Mouse (Mus musculus): ENCODE measurements around the gene Stk35. TPM values are rescaled to one million over a fixed set of nuclear protein-coding genes. Genes with fewer than 3 reads are reported as not detected.
A peak's percentile ranks its signal among the peaks of the same experiment; 100 is the strongest.

Gene Stk35
- 1 to 10 TPM; 1.1 to 1.3 TPM for polyA plus RNA-seq (2017; shearing (Covaris generic))

- peak; percentile 72 for ATAC-seq
These were observed at the start of gene Stk35 for GRCm38 (mm10) chr2:129800271-129800903. Gene Stk35 (plus strand): TSS chr2:129800517.

DNA sequence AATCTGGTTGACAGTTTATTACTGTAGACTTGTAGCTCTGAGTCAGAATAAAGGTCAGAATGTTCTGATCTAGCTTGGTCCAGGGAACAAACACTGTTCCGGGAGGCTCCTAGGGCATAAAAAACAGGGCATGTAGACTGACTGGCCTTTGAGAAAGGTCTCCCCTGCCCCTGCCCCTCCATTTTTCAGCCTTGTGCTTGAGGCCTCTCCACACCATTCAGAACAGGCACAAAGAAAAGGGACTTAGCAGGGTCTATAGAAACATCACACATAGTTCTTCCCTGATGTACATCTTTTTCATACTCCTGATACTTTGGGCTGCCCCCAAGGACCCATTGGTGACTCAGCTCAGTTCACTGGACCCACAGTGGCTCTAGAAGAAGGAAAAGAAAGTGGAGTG, 18.3 kb upstream of the Stk35 start:
- ATAC-seq, result no peak

- no peak for ATAC-seq
These were observed 3.8 kb upstream of the Stk35 start for GRCm38 (mm10) chr2:129796501-129796900.

DNA sequence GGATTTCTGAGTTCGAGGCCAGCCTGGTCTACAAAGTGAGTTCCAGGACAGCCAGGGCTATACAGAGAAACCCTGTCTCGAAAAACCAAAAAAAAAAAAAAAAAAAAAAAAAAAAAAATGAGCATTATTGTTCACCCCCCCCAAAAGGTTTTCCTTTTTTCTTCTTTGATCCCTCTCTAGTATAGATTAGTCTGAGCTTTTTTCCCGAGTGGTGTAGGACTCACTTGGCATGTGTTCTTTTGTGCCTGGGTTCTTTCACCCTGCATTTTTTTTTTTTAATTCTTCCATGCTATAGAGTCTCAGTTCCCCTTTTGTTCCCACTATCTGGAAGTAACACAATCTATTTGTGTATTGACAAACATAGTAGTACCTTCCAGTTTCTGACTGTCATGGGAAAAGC, 2.6 kb upstream of the Stk35 start:
- ATAC-seq, result no peak

DNA sequence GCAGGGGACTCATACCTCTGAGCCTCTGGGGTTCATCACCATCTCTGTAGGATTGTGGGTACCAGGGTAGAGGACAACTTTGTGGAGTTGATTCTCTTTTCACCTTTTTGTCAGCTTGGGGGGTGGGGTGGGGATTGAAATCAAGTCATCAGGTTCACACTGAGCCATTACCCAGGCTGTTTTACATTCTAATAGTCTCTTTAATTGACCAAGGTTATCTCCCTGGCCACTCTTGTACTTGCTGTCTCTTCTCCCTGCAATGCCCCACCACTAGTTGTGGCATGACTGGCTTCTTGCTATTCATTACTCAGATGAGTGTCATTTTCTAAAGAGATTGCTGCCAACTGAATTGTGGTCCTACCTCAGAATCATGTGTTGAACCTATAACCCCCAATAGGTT, 1.9 kb upstream of the Stk35 start:
- no peak for ATAC-seq

- ATAC-seq, result no peak
These were observed 550 bp downstream of the Stk35 start for GRCm38 (mm10) chr2:129800904-129801230.

GRCm38 (mm10) chr2:129801231-129802029, 1.1 kb downstream of the Stk35 start:
- ATAC-seq, result peak; percentile 57

DNA sequence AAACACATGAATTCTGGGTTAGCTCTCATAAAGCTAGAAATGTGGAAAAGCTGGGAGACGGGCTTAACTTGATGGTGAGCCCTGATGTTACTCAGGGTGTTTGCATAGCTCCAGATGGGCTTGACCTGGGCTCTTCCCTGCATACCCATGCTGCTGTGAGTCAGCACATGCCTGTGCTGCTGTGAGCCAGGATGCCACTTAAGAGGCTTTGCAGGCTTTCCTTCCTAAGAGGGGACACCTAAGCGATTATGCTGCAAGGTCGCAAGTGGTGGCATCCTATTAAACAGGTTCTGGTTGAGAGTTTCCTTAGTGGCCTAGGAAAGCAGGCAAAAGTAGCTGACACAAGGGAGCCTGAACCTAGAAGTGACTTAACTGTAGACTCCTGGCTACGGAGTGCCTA, 5.2 kb downstream of the Stk35 start:
- ATAC-seq, result no peak

GRCm38 (mm10) chr2:129806486-129806885, 6.2 kb downstream of the Stk35 start:
- no peak for ATAC-seq

DNA sequence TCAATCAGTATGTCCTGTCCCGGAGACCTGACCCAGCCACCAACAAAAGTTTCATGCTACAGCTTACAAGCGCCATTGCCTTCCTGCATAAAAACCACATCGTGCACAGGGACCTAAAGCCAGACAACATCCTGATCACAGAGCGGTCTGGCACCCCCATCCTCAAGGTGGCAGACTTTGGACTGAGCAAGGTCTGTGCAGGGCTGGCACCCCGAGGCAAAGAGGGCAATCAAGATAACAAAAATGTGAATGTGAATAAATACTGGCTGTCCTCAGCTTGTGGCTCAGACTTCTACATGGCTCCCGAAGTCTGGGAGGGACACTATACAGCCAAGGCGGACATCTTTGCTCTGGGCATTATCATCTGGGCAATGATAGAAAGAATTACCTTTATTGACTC, 10.2 kb downstream of the Stk35 start:
- ATAC-seq, result no peak

- no peak for ATAC-seq
These were observed 13.7 kb downstream of the Stk35 start for GRCm38 (mm10) chr2:129814033-129814432.

DNA sequence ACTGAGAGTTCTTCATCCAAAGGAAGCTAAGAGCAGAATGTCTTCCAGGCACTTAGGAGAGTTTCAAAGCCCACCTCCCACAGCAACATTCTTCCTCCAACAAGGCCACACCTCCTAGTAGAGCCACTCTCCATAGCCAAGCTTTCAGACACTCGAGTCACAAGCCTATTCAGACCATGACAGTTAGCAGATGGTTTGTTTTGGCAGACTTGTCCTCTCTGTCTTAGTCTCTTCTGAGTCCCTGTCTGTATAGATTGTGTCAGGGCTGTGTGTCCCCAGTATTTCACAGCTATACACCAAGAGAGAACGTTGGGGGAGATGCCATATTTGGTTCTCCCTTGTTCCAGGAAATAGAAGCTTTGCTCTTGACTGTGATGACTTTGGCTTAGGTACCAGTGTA, 14.8 kb downstream of the Stk35 start:
- no peak for ATAC-seq

- ATAC-seq, result no peak
These were observed 17.4 kb downstream of the Stk35 start for GRCm38 (mm10) chr2:129817603-129818257.

DNA sequence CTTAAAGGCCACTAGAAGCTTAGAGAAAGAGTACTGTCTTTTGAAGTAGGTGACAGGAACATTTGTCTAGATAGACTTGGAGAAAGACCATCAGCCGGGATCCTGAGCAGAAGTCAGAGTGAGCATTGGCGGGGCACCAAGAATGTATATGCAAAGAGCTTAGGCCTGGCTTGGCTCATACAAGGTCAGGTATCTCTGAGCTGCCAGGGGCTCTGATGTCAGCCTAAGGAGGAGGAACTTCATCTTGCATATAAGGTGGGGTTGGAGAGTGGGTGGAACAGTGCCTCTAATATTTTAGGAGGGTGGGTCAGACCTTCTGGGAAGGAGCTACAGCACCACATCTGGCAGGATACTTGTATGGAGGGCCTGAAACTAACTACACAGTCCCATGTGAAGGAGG, 18.6 kb downstream of the Stk35 start:
- no peak for ATAC-seq

- ATAC-seq, result no peak
These were observed 19.2 kb downstream of the Stk35 start for GRCm38 (mm10) chr2:129819531-129819930.

DNA sequence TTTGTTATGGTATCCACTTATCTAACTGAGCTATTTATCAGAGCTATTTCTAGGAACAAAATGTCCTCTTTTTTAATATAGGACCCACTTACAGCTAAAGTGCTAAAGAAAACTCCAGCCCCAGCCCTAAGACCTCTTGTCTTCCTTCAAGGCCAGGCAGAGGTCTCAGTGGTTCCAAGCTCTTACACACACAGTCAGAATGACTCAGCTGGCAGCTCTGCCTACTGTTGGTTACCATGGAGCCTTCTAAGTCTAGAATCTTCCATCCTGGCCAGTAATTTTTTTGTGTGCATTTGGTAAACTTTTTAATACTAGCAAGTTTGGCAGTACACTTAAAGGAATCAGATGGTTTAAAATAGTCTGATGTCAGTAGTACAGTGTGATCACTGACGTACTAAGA, 19.6 kb downstream of the Stk35 start:
- ATAC-seq, result no peak

DNA sequence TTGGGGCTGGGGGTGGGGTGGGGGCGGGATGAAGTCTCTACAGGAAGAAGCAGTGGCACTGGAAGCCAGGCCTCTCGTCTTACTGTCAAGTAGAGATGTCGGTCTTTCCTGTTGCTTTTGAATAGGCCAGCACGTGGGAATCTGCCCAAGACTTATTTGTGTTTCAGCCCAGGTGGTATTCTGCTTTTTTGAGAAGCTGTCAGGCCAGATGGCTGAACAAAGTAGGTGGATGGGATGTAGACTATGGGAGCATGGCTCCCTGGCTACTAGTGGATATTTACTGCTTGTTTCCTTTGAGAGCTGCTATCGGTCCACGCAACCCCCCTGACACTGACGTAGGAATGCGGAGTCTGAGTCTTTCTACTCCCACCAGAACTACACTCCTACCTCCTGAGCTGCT, 20.7 kb downstream of the Stk35 start:
- ATAC-seq, result no peak

- no peak for ATAC-seq
These were observed 21.3 kb downstream of the Stk35 start for GRCm38 (mm10) chr2:129821568-129821967.

DNA sequence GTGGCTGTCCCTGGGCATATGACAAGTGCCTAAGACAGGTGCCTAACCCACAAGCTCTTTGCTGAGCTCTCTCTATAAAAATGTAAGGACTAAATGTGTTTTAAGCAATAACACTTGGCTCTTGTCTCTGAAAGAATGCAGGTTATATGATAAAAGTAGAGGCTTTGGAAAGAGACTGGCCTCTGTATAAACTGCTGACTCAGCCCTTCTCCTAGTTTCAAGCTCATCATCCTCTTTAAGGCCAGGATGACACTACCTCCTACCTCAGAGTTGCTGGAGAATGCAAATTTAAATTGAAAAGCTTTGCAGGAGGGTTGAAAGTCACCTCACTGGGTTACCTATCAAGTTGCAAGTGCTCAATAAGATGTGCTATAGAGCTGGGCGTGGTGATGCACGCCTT, 23.0 kb downstream of the Stk35 start:
- ATAC-seq, result no peak

DNA sequence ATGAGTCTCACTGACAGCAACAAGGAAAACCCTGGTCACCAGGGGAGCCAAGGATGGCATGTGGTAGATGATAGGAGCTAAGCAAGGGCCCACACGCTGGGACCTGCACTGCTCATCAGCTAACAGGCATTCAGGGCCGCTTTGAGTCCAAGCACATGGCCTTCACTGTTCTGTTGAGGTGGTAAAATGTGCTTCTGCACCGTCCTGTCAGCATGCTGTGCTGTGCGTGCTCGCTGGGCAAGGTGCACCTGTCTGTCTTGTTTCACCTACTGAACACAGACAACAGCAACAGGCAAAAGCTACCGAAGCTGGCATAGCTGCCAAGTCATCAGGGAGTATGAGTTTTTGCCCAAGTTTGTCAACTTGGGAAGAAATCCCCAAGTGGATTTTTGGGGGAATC, 23.9 kb downstream of the Stk35 start:
- no peak for ATAC-seq

- ATAC-seq, result no peak
These were observed 25.8 kb downstream of the Stk35 start for GRCm38 (mm10) chr2:129826141-129826540.

DNA sequence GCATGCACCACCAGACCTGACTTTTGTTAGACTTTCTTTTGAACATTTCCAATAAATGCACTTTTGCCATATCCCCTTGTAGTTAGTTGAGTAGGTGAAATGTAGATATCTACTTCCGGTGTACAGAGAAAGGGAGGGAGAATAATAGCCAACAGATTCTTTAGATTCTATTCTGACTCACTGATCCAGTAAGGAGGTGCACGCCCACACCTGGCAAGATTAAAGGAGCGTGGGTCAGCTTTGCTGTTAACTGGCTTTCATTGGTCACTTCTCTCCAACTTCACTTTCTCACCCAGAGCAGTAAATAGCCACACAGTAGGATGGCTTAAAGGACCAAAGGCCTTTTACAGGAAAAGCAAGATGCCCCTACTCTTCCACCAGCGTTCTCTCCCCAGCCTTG, 32.7 kb downstream of the Stk35 start:
- ATAC-seq, result no peak

GRCm38 (mm10) chr2:129834221-129834620, 33.9 kb downstream of the Stk35 start:
- ATAC-seq, result no peak

- ATAC-seq, result no peak
These were observed 34.6 kb downstream of the Stk35 start for GRCm38 (mm10) chr2:129834881-129835280.

Data from activated CD4-positive, CD25-positive, alpha-beta regulatory T cell, adult 4 months (primary cell).